Mouse (Mus musculus) duodenum, adult 2 months (tissue): ENCODE measurements around the gene Abi3. TPM values are rescaled to one million over a fixed set of nuclear protein-coding genes. Genes with fewer than 3 reads are reported as not detected.

Source experiments
- polyA plus RNA-seq: library from polyadenylated mRNA; depleted of rRNA; stranded (reverse); fragments of >200 nt; gene quantifications from 2 replicates; pipeline ENCODE4 v1.2.3, GENCODE M21; 2012; ENCODE audit warnings: low replicate concordance; rRNA removed

Abi3 gene
- polyA plus RNA-seq = 37.9 and 75.9 TPM in 2 replicates

DNA sequence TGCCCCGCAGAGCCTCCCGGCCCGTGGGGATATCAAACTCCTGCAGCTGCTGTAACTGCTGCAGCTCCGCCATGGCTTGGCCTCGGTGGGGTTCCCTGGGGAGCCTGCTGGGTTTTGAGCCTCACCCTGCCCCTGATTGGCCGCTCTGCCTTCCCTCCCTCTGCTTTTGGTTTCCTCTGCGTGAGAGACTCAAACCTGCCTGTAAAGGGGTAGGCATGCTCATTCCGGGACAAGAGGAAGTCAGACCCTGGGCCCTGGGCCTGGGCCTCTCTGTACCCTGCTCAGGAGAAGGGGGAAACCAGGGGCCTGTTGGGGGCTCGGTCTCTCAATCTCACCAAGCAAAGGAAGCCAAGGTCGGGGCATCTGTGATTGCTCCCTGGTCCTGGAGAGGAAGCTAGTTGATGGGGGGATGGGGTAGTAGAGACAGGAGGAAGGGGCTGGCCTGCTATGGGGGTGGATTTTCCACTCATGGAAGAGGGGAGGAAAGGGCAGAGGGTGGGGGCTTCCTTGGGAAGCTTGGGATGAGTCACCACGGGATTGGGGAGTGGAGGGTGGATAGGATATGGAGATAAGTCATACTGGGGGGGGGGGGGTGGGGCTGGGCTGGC is at the start of gene Abi3:
Abi3 (minus strand) TSS at position 403 of the 608 bp plus-strand sequence.

DNA sequence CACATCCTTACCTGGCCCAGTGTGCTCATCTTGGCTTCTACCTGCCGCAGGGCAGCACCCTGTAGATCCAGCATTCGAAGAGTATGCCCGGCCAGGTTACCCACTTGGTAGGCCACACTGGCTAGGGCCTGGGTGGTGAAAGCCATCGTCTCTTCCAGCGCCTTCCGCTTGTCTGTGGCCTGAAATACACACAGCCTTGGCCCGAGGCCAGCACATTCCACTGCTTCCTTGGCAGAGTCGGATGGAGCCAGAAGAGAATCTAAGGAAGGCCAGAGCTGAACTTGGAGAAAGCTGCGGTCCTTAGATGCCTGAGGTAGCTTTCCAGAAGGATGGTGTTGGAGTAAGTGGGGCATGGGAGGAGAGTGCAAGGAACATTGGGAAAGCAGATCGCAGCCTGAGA is 5.2 kb downstream of the Abi3 start, which contains the start of gene Gngt2:
Gngt2 (plus strand) TSS at position 158 of the 400 bp plus-strand sequence.

DNA sequence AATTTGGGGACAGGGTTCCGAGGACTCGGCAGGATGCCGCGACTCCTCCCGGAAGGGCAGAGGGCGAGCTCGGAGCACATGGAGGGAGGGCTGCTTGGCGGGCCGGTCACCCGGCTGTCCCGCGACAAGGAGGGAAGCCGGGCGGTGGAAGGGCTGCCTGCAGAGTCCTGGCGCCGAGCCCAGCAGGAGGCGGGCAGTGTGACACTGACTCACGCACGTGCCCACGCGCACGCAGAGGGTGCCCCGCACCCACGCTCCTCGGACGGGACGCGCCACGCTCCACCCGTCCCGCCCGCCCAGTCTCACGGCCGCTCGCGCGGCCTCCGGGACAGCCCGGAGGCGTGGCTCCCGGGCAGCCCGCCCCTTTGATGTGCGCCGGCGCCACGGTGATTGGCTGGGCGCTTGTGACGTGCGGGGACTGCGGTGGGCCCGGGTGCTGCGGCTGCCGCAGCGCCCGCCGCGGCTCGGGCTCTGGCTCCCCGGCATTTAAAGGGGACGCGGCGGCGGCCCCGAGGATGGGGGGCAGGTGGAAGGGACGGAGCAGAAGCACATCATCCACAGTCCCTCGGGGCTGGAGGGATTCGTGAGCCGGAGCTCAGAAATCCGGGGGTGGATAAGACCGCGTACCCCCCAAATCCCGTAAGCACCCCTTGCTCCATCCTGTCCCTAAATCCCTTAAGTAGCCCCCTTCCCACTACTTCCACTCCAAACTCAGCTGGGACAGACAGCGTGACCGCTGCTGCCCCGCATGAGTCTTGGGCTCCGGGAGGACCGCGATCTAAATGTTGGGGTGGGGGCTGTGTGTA is 18.0 kb downstream of the Abi3 start, which contains the start of gene Phospho1:
Phospho1 (plus strand) TSS at position 429 of the 806 bp plus-strand sequence.

Other genes starting within 250 kb of the Abi3 start
- gene Phb, start 175.5 kb downstream of the Abi3 start, polyA plus RNA-seq = 79.3 and 118 TPM in 2 replicates
- gene Zfp652, start 129.8 kb downstream of the Abi3 start, polyA plus RNA-seq = 20.0 TPM in 2 replicates
- gene B130006D01Rik, start 118.9 kb downstream of the Abi3 start, polyA plus RNA-seq = 0.02 TPM in 1 of 2 replicates, not detected in the other
- 448 and 683 TPM in 2 replicates for gene Phospho1, start 18.0 kb downstream of the Abi3 start, polyA plus RNA-seq
- gene Gngt2, start 5.3 kb downstream of the Abi3 start, polyA plus RNA-seq = 0.74 and 4.5 TPM in 2 replicates
- gene B4galnt2, start 72.4 kb upstream of the Abi3 start, polyA plus RNA-seq = 60.2 and 69.6 TPM in 2 replicates
- 0.01 TPM in 1 of 2 replicates, not detected in the other for gene Igf2bp1, start 163.5 kb upstream of the Abi3 start, polyA plus RNA-seq
- 29.2 and 58.2 TPM in 2 replicates for gene Gip, start 182.1 kb upstream of the Abi3 start, polyA plus RNA-seq
- 12.5 and 20.3 TPM in 2 replicates for gene Snf8, start 192.4 kb upstream of the Abi3 start, polyA plus RNA-seq
- gene Ube2z, start 222.9 kb upstream of the Abi3 start, polyA plus RNA-seq = 13.4 and 17.6 TPM in 2 replicates
- 1,425 and 1,729 TPM in 2 replicates for gene Atp5g1, start 233.2 kb upstream of the Abi3 start, polyA plus RNA-seq